Mouse (Mus musculus): ENCODE results near the gene Npw.

The Npw gene

GRCm38 (mm10) chr17:24640581-24640980, 17.7 kb downstream of the Npw start:
- DNase-seq (ENCODE audit: low spot score) = no peak

DNA sequence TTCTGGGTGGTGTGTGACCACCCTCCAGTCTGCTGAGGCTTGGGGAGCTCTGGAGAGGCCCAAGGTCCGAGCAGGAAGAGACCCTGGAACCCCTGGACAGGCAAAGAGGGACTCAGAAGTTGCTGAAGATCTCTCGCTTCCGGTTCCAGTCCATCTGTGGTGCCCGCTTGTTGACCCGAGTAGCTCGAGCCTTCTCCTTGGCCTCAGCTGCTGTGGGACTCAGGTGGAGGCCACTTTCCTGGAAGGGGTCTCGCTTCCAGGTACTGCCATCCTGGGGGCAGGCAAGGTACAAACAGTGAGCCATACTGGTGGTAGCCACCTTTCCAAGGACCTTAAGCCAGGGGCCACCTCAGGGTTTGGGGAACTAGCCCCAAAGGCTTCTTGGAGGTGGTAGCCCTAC, 18.1 kb downstream of the Npw start:
- no peak for DNase-seq (ENCODE audit: low spot score)

DNA sequence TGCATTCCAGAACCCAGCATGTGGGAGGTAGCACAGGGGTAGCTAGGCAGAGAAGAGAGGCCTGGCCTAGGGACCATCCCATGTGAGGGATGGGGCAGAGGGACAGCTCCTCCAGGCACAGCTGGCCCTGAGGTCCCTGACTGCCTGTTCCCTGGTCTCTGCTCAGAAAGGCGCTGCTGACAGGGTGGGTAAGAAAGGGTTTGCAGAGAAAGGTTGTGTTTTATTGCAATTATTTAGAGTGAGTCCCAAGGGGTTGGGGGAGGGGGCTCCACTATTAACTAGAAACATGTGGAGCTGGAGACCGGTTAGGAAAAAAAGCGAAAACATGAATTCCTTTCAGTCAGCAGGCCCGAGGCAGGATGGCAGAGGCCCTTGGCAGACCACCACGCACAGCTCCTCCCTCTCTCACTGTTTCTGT, 18.7 kb downstream of the Npw start:
- no peak for DNase-seq (ENCODE audit: low spot score)

- peak; percentile 74 for DNase-seq (ENCODE audit: low spot score)
Measured at GRCm38 (mm10) chr17:24638840-24639239, 19.4 kb downstream of the Npw start.

GRCm38 (mm10) chr17:24638214-24638613, 20.0 kb downstream of the Npw start:
- no peak for DNase-seq (ENCODE audit: low spot score)

DNA sequence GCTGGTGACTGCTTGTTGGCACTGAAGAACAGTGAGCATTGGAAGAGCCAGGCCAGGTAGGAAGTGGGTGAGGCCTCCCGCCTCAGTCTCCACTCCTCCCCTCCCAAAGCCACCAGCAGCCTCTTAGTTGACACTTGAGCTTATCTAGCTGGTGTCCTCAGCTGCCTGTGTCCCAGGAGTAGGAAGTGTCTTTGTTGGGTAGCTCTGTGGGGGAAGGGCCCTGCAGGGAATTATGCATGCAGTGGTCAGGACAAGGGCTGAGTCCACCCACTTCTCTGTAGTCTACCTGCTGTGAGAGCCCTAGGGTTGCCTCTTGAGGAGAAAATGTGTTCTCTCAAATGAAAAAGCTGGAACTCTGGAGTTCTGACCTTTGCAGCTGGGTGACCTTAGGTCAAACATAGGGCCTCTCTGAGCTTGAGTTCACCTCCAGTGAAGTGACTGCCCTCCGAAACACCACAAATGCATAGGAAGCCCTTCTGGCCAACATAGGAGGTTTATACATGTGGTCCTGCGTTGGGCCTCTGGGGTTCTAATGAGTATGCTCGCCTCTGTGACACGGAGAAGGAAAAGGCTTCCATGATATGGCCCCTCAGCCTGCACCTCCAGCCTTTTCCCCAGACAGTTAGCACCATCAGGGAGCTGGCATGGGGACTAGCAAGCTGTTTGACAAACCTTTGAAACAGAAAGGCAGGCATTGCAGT, 21.3 kb downstream of the Npw start:
- no peak for DNase-seq (ENCODE audit: low spot score)

GRCm38 (mm10) chr17:24635694-24636093, 22.6 kb downstream of the Npw start:
- no peak for DNase-seq (ENCODE audit: low spot score)

DNA sequence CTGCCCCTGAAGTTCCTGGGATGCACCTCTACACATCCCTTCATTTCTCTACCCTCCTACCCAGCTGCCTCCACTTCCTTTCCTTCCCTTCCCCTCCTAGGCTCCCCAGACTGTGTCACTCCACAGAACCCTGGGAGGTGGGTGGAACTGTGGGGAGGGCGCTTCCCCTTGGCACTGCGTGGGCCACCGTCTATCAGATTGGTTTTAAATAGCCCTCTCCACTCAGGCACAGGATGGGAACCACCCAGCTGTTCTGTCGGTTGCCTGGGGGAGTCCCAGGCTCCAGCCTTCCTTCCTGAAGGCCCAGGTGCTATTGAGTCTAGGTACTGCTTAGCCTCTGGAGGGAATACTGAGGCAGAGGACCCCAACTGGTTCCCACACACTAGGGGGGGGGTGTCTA, 23.2 kb downstream of the Npw start:
- DNase-seq (ENCODE audit: low spot score) = no peak

DNA sequence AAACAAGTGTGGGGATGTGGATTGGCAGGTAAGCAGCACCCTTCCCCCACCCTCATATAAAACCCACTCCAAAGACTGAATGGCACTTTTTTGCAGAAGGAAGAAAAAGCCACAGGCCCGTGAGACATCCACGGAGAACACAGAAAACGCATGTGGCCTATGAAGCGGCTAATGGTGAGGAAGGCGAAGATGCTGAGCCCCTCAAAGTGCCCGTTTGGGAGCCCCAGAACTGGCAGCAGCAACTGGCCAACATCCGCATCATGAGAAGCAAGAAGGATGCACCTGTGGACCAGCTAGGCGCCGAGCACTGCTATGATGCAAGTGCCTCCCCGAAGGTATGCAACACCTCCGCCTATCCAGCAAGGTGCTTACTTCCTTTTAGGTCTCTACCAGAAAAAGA, 24.4 kb downstream of the Npw start:
- no peak for DNase-seq (ENCODE audit: low spot score)

GRCm38 (mm10) chr17:24632813-24633449, 25.3 kb downstream of the Npw start:
- DNase-seq (ENCODE audit: low spot score) = peak; percentile 68

GRCm38 (mm10) chr17:24632167-24632812, 26.0 kb downstream of the Npw start, which contains the start of the genes Tsc2 and Nthl1:
Tsc2 (minus strand) TSS chr17:24632630.
Nthl1 (plus strand) TSS chr17:24632680.
- DNase-seq (ENCODE audit: low spot score) = peak; percentile 87

DNA sequence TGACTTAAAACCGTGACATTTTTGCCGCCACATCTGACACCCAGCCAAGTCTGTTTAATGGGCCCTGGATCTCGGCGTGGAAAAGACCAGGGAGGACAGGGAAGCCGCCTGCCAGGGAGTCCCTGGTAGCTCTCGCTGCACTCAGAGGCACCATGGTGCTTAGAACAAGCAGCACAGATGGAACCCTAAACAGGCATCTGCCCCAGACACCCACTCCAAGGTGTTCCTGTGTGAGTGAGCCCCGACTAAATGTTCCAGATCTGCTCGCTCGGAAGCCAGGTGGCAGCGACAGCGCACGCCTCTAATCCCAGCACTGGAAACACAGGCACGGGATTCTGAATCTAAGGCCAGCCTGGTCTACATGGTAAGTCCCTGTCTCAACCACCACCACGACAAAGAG, 28.2 kb downstream of the Npw start:
- DNase-seq (ENCODE audit: low spot score) = no peak

- DNase-seq (ENCODE audit: low spot score) = no peak
Measured at GRCm38 (mm10) chr17:24628646-24629045, 29.6 kb downstream of the Npw start.

- no peak for DNase-seq (ENCODE audit: low spot score)
Measured at GRCm38 (mm10) chr17:24625472-24625871, 32.8 kb downstream of the Npw start.

DNA sequence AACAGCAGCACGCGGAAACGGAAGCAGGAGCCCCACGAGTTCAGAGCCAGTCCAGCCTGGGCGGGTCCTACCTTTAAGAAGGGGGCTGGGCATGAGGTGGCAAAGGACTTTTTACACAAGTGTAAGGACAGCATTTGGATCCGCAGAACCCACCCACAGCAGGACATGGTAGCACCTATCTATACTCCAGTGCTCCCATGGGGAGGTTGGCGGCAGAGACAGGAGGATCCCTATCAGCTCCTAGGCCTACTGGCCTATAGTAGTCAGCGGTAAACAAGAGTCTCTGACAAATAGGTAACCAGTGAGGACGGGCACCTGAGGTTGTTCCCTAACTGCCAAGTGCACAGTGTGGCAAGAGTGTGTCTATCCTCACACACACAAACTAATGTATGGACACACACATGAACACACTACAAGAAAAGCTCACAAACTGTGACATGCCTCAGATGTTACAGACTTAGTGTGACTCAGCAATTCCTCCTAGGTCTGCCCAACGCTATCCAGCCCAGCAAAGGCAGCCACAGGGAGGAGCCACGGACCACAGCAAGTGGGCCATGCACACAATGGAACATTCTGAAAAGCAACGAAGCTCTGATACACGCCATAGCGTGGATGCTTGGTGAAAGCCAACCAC, 40.6 kb downstream of the Npw start:
- no peak for DNase-seq (ENCODE audit: low spot score)

DNA sequence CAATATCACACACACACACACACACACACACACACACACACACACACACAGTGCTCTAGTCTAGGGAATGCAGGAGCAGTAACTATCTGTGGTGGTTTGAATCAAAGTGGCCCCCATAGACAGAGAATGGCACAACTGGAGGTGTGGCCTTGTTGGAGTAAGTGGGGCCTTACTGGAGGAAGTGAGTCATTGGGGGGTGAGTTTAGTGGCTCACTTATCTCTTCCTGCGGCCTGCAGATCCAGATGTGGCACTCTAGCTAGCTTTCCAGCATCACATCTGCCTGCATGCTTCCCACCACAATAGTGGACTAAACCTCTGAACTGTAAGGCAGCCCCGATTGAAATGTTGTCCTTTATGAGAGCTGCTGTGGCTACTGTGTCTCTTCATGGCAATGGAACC, 47.5 kb downstream of the Npw start:
- no peak for DNase-seq (ENCODE audit: low spot score)

DNA sequence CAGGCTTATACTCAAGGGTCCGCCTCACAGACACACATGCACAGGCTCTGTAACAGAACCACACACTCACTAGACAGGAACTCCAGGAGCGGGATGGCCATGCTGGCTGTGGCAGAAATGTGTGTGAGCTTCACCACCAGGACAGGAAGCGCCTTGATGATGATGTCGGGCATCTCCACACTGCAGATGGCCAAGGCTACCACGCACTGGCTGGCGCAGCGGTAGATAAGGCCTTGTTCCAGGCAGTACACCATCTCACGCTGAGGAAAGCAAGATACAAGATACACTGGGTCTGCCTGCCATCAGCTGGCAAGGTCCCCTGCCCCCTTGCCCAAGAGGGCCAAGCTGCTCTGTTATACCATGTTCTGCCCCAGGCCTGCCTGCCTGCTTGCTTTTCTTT, 49.4 kb downstream of the Npw start:
- DNase-seq (ENCODE audit: low spot score) = no peak

- no peak for DNase-seq (ENCODE audit: low spot score)
Measured at GRCm38 (mm10) chr17:24608370-24608769, 49.9 kb downstream of the Npw start.

Data from testis, postnatal 14 days (tissue).